Mouse (Mus musculus): Measurements from ENCODE around the gene Elof1.
"Not testable (repeated sequence)": the region's sequence is repeated elsewhere in the genome, so short reads cannot be mapped to it uniquely, and the experiment has no call there.

Gene Elof1

DNA sequence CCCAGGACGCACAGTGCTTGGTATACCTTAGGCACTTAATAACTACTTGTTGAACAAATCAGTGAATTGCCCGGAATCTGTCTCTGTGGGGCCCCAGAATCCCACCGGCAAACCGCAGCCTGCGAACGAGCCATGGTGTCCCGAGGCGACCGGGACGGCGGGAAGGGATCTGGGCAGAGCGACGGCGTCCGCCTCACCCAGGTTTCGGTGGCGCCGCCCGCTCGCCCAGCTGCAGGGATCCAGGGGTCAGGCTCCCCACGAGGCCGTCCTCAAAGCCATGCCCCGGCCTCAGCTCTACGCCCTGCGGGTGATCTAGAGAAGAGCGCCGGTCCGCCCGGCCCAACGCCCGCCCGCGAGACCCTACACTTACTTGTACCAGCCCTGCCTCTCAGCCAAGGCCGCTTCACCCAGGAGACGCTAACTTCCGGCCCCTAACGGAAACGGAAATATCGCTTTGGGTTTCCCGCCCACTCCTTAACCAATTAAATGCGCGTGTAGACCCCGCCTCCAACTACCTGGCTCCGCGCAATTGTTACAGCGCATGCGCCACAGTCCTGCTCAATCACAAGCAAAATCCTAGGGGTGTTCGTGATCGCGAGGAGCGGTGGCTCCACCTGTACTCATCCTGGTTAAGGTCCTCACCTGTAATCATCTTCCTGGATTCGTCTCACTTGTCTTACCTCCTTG is at the start of gene Elof1:
Elof1 (minus strand) TSS at position 433 of the 687 bp plus-strand sequence.
- peak; percentile 94 for DNase-seq (ENCODE audit: low read depth, low spot score)

DNA sequence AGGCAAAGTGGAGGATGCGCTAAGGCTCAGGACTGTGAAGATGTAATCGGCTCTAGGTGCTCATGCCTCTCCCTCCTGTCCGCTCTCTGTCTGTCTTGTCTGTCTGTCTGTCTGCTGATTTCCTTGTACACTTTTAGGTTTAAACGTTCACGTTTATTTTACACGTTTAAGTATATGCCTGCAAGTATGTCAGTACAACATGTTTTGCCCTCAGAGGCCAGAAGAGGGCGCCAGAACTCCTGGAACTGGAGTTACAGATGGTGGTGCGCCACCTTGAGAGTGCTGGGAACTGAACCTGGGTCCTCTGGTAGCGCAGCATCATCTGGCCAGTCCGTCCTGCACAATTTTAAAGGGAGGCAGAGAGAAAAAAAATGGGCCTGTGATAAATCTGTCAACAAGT is 49.7 kb upstream of the Elof1 start:
- no peak for DNase-seq (ENCODE audit: low read depth, low spot score)

DNA sequence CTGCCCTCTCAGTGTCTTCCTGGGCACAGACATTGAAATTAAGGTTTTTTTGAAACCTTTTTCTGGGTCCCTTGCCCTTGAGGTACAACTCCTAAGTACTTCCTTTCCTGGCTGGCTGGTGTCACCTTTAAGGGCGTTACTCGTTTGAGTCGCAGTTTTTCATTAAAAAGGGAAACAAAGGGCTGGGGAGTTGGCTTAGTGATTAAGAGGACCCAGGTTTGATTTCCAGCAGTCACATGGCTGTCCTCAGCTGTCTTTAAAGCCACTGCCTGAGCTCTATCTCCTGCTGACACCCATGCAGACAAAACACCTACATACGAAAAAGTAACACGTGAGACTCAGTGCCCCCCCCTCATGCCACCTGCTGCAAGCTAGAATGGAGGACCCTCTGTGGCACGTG is 49.0 kb upstream of the Elof1 start:
- no peak for DNase-seq (ENCODE audit: low read depth, low spot score)

DNA sequence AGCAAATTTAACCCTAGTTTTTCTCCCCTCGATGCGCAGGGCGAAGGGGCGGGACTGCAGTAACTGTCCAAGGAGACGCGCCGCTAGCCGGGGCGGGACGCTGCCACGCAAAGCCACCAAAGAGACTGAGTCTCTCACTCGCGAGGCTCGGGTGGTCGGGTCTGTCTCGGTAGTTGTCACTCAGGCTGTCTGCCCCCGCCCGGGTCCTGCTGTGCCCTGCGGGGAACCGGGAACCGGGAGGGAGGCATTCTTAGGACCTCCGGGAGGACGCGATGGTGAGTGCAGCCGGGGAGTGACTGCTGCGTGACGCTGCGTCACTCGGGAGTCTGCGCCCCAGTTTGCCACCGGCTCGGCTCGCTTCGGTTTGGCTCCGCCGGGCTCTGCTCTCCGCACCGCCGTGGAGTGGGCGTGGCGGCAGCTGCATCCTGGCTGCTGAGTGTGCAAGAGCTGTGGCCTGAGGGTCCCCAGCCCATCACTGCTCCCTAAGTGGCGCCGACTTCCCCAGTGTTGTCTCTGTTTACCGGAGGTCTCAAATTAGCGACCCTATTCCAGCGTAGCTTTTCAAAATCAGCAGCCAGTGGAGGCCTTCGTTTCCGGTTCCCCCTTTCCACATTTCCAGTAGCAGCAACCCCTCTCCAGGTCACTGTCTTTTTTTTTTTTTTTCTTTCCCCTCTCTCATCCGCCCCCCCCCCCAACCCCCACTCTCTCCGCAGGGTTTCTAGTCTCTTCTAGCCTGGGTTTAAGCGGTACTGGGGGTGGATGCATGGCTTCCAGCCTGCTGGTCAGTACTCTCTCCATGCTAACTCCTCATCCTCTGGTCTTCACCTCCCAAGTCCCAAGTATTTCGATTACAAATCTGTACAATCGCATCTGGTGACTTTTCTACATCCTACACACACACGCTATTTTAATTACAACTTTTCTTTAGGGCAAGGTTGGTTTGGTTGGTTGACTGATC is 48.0 kb upstream of the Elof1 start:
- no peak for DNase-seq (ENCODE audit: low read depth, low spot score)

DNA sequence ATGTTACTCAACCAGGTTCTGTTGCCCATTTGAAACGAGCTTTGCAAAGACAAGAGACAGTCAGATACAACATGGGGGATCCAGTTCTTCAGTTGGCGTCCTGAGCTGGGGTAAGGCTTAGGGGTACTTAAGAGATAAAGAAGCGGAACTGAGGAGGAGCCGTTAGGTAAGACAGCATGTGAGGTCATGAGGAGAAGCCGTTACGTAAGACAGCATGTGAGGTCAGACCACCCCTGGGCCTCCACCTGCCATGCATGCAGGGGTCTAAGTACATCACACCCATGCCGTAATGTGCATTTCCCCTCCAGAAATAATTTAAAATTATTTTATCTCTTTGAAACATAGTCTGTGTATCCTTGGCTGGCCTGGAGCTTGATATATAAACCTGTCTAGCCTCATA is 45.9 kb upstream of the Elof1 start:
- DNase-seq (ENCODE audit: low read depth, low spot score): no peak

DNA sequence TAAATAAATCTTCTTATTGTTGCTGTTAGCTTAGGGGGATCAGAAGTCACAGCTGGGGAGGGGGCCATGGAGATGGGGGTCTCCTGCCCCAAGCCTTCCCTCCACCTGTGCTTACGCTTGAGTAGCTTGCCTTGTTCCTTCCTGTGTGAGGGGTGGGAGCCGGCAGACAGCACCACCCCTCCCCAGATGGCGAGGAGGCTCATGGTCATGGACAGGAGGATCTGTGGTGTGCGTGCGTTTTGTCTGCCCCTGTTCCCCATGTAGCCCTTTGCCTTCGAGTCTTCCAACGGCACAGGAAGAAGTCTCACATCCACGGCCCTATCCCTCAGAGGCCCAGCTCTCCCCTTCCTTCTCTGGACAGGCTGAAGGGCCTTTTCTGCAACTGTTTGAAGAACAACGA is 45.3 kb upstream of the Elof1 start:
- no peak for DNase-seq (ENCODE audit: low read depth, low spot score)

DNA sequence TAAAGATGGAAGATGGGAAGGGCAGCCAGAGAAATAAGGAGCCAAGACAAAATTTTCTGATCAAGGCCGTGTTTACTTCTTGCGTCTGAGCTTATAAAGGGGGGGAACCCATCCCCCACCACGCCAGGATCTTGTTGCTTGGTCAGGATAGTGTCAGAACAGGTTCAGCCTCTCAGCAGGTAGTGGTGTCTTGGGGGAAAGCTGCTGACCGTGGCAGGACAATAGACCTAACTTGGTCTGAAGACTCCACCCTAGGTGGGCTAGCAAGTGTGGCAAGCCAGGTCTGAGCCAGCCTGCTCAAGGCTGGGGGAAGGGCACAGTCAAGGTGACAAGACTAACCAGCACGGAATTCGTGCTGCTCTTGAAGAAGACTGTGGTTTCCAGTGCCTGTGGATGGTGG is 44.3 kb upstream of the Elof1 start:
- no peak for DNase-seq (ENCODE audit: low read depth, low spot score)

DNA sequence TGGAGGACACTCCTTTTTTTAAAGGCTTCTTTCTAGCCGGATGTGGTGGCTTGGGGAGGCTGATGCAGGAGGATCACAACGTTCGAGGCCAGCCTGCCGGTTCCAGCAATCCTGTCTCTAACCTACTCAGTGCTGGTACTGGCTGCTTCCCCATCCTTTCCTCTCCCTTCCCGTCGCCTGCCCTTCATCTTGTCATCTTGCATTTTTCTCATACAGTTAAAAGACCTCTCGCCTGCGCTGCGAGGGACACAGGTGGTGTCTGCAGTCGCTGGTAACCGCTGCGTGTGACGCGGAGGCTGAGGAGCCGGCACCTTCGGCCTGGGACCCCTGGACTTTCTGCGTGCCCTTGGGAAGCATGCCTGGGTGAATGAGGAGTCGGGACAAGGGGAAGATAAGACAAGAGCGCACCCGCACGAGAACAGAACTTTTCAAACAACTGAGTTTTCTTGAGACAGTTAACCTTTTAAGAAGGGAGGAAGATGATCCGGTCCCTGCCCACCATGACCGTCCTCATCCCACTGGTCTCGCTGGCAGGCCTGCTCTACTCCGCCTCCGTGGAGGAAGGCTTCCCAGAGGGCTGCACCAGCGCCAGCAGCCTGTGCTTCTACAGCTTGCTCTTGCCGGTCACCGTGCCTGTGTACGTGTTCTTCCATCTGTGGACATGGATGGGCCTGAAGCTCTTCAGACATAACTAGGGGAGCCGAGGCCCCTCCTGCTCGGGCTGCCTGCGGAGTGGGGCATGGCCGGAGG is 40.7 kb upstream of the Elof1 start:
- DNase-seq (ENCODE audit: low read depth, low spot score): no peak

DNA sequence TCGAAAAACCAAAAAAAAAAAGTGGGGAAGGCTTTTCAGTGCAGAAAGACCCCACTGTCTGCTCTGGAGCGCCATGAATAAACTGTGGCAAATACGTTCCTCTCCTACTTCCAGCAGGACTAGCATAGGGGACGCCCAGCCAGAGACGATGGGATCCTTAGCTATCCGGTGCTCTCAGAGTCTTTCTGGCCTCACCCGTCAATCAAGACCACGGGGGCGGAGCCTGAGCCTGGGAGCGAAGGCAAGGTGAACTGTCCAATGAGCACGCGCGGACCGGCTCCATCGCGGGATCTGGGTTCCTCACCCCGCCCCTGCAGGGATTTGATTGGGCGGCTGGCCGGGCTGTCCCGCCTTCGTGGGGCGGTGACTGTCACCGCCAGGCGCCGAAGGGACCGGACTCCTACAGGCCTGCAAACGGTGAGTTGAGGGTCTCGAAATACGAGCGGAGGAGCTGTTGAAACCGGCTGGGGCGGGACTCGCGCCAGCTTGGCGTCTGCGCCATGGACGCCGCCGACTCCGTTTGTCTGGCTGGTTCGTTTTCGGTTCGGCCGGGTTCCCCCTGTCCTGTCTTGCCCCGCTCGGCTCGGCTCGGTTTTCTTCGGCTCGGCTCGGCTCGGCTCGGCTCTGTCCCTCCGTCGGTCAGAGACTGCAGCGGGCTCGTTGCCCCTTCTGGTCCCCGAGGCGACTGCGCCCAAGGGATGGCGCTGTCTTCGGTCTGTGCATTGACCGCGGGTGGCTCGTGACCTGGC is 39.7 kb upstream of the Elof1 start, which contains the start of gene Pigyl:
Pigyl (plus strand) TSS at position 350 of the 749 bp plus-strand sequence.
- peak; percentile 95 for DNase-seq (ENCODE audit: low read depth, low spot score)

DNA sequence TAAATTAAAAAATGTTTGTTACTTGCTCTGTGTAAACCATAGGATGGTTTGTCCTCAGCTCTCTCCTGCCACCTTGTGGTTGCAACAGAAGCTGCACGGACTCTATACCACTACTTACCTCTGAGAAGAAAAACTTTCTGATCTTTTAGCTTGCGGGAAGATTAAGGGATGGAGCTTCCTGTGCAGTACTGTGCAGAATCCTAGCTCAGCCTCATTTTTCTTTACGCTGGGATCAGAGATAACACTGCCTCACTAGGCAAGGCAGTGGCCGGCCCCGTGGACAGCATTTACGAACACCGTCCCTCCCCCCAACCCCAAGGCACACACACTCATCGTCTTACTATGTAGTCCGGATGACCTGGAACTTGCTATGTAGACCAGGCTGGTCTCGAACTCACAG is 38.6 kb upstream of the Elof1 start:
- no peak for DNase-seq (ENCODE audit: low read depth, low spot score)

DNA sequence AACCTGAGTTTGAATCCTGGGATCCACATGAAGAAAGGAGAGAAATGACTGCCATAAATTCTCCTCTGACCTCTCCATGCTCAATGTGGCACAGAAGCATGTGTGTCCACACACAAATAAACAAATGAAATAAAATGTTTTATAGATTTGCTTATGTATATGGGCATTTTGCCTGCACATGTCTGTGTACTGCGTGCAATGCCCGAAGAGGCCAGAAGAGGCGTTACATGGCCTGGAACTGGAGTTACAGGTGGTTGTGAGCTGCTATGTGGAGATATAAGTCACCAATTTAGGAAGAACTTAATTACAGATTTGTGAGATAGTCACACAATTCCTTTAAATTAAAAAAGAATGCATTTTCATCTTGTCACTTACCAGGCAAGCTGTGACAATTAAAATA is 36.8 kb upstream of the Elof1 start:
- DNase-seq (ENCODE audit: low read depth, low spot score): no peak

DNA sequence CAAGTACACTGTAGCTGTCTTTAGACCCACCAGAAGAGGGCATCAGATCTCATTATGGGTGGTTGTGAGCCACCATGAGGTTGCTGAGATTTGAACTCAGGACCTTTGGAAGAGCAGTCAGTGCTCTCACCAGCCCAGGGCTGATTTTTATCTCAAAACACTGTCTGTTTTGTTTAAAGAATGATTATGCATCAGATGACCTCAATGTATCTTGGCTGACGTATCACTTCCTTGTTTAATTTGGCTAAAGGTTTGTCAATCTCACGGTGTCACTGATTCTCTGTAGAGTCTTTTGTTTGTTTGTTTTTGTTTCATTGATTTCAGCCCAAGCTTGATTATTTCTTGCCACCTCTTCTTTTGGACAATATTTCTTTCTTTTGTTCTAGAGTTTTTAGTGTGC is 34.0 kb upstream of the Elof1 start:
- DNase-seq (ENCODE audit: low read depth, low spot score): no peak

DNA sequence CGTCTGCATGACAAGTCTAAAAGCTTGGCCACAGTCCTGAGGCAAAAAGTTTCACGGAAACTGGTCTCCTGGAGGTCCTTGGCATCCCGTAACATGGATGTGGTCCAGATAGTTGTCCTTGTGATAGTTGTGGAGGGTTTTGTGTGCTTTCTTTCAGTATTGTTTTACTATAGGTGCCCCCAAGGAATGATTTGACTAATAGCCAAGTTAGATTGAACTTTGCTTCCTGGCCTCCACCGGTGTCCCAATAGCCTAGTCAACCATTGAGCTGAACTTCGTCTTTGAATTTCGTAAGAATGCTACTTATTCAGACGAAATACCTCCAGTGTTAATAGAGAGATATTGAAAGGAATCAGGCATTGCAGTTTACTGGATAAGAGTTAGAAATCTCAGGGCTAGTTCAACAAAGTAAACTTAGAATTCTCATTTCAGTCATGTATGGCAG is 33.3 kb upstream of the Elof1 start:
- not testable (repeated sequence) for DNase-seq (ENCODE audit: low read depth, low spot score)

DNA sequence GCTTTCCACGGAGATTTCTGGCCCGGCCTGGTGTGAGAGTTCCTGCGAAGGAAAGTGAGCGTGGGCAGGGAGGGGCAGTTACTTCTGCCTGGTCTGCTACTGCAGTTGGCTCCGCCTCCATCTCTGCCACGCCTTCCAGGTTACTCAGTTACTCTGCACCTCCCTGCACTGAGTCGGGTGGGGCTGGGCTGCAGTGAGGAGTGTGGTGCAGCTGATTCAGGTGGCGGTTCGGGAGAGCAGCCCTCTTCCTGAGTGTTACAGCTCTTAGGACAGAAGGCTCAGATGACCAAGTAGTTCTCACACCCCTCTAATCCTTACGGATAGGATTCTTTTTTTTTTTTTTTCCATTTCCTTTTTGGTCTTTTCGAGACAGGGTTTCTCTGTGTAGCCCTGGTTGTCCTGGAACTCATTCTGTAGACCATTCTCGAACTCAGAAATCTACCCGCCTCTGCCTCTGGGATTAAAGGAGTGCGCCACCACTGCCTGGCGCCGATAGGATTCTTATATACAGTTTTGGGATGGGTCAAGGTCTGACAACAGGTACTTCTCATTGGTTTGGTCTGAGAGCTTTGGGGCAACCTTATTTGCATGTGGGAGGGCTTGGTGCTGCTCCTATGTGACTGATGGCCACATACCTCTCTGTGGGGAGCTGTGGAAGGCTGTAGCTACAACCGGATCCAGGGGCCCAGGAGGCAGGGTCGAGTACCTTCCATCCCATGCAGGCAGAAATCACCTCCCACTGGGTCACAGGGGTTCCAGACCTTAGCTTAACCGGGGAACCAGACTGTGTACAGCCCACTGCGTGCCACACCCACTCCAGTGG is 32.7 kb upstream of the Elof1 start:
- DNase-seq (ENCODE audit: low read depth, low spot score): no peak

DNA sequence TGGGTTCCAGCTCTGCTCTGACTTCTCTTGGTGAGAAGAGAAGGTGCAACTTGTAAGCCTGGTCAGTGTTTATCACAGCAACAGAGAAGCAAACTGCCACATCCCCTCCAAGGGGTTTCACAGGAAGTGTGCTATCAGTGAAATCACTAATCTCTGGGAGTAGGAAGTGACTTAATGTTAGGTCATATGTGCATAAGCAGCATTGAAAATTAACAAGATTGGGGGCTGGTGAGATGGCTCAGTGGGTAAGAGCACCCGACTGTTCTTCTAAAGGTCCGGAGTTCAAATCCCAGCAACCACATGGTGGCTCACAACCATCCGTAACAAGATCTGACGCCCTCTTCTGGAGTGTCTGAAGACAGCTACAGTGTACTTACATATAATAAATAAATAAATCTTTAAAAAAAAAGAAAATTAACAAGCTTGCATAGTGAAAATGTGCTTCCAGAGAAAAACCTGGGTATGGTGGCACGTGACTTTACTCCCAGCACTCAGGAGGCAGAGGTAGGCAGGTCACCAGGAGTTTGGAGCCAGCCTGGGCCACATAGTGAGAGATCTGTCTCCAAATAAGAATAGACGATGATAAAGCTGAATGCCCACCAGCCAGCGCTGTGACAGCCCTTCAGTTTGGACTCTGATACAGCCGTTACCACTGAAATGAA is 27.5 kb upstream of the Elof1 start:
- no peak for DNase-seq (ENCODE audit: low read depth, low spot score)

DNA sequence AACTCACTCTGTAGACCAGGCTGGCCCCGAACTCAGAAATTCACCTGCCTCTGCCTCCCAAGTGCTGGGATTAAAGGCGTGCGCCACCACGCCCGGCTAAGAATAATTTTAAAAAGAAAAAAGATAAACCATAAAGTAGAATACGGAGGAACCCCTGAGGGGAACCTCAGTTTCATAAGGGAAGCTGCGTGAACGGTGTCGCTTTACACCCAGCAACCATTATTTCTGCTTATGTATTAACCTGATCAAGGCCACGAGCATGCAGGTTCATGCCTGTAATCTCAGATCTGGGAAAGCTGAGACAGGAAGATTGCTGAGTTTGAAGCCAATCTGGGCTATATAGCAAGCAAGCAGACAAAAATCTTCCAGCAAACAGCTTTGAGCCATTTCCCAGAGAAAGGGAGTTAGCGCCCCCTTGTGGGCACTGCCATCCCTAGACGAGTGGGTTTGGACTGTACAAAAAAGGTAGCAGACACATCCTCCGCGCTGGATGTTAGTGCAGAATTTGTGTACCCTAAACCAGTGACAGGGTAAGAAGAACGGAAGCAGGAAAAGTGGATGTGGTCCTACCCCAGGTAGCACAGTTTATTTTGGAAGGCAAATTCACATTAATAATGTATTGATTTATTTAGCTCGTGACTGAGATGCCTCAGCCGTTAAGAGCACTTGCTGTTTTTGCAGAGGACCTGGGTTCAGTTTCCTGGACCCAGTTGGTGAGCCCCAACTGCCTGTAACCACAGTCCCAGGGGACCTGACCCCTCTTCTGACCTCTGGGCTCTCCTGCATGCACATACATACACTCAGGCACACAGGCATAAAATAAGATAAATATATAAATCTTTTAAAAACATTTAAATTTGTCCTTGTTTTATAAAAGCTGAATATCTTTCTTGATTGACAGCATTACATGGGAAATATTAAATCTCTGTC is 26.4 kb upstream of the Elof1 start:
- no peak for DNase-seq (ENCODE audit: low read depth, low spot score)

DNA sequence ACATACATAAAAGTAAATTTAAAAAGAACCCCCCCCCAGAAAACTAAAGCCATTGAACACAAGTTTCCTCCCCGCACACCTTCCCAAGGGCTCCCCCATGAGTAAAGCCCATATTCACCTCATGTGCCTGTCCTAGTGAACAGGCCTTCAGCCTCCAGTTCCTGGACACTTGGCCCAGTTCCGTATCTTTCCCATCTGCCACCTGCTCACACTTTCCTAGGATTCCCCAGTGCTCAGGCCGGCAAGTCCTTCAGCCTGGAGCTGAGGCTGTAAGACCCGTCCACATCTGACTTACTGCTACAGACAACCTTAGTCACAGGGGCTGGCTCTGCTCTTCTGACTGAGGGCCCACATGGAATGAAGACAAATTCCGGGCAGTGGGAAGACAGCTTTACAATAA is 22.8 kb upstream of the Elof1 start:
- no peak for DNase-seq (ENCODE audit: low read depth, low spot score)

DNA sequence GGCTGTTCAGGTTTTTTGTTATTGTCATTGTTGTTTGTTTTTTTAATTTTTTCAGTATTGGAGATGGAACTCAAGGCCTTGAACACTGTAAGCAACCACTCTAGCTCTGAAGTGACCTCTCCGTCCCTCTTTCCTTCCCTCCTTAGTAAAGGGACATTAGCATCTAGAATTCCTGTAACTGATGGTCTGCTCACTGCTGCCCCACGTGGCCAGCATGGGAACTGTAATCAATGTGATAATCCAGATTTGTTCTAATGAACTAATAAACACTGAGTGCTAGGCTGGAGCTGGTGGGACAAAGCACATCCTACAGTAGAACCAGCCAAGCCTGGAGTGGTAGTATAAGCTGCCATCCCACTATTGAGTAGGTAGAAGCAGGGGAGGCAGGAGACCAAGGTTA is 21.5 kb upstream of the Elof1 start:
- DNase-seq (ENCODE audit: low read depth, low spot score): no peak
